Mouse (Mus musculus) lung, postnatal 0 days (tissue): ENCODE data around the gene Gab2. TPM values are rescaled to one million over a fixed set of nuclear protein-coding genes. Genes with fewer than 3 reads are reported as not detected.

Experiments
- ATAC-seq: fragments of 200-750 bp; cut with Nextera tagmentation; 2 replicates; pipeline ENCODE4 v1.8.0; 2017; ENCODE audit warnings: moderate library complexity
- DNase-seq: peaks from one replicate; pipeline ENCODE4 v3.0.0-alpha.2; 2016; ENCODE audit warnings: low spot score
- H3K27ac ChIP-seq: fragments of 300-500 bp; sonication (generic); 2 replicates; pipeline ENCODE4 v1.5.1; 2014; ENCODE audit warnings: antibody characterized with exemption, mild to moderate bottlenecking, low read length, mixed read lengths
- H3K27me3 ChIP-seq: fragments of 300-500 bp; sonication (generic); replicated peaks from 2 replicates; pipeline ENCODE4 v1.6.1; 2014; ENCODE audit warnings: low read length, mixed read lengths; ENCODE audit not compliant: insufficient read depth
- H3K36me3 ChIP-seq: fragments of 300-500 bp; sonication (generic); 2 replicates; pipeline ENCODE4 v1.6.1; 2014; ENCODE audit warnings: low read length, mixed read lengths; ENCODE audit not compliant: insufficient read depth
- H3K4me1 ChIP-seq: fragments of 300-500 bp; sonication (generic); 2 replicates; pipeline ENCODE4 v1.6.1; 2014; ENCODE audit warnings: antibody characterized with exemption, low read depth, low read length, mixed read lengths; ENCODE audit not compliant: insufficient read depth
- H3K4me2 ChIP-seq: fragments of 300-500 bp; sonication (generic); replicated peaks from 2 replicates; pipeline ENCODE4 v1.6.1; 2014; ENCODE audit warnings: low read depth, mild to moderate bottlenecking, low read length, moderate library complexity, mixed read lengths
- H3K4me3 ChIP-seq: fragments of 300-500 bp; sonication (generic); 2 replicates; pipeline ENCODE4 v1.5.1; 2014; ENCODE audit warnings: low read depth, low read length
- H3K9ac ChIP-seq: fragments of 300-500 bp; sonication (generic); replicated peaks from 2 replicates; pipeline ENCODE4 v1.6.1; 2014; ENCODE audit warnings: low read depth, mild to moderate bottlenecking
- H3K9me3 ChIP-seq: fragments of 300-500 bp; sonication (generic); 2 replicates; pipeline ENCODE4 v1.6.1; 2016; ENCODE audit warnings: low read length, mixed read lengths
- CTCF ChIP-seq: IDR thresholded peaks from 2 replicates; pipeline ENCODE4 v1.5.1; 2016; ENCODE audit warnings: antibody characterized with exemption, mild to moderate bottlenecking
- EP300 ChIP-seq: IDR thresholded peaks from 2 replicates; pipeline ENCODE4 v1.6.1; 2016; ENCODE audit warnings: antibody characterized with exemption, mild to moderate bottlenecking, control low read depth
- WGBS: fragments of 180-500 bp; shearing (Covaris S2); extraction: QIAGEN DNeasy Blood & Tissue Kit; methylation state at CpG from one replicate; pipeline ENCODE4 v1.1.7; 2014; 5-methylcytosine and 5-hydroxymethylcytosine counted together
- polyA plus RNA-seq: library from polyadenylated mRNA; unstranded; fragments of >200 nt; fragmentation: Nextera tagmentation; extraction: Ambion mirVana; gene quantifications from 2 replicates; pipeline ENCODE4 v1.2.1, GENCODE M21; 2015

Gab2 gene
- polyA plus RNA-seq, 1 experiment from 2014 or later = 7.7 TPM

DNA sequence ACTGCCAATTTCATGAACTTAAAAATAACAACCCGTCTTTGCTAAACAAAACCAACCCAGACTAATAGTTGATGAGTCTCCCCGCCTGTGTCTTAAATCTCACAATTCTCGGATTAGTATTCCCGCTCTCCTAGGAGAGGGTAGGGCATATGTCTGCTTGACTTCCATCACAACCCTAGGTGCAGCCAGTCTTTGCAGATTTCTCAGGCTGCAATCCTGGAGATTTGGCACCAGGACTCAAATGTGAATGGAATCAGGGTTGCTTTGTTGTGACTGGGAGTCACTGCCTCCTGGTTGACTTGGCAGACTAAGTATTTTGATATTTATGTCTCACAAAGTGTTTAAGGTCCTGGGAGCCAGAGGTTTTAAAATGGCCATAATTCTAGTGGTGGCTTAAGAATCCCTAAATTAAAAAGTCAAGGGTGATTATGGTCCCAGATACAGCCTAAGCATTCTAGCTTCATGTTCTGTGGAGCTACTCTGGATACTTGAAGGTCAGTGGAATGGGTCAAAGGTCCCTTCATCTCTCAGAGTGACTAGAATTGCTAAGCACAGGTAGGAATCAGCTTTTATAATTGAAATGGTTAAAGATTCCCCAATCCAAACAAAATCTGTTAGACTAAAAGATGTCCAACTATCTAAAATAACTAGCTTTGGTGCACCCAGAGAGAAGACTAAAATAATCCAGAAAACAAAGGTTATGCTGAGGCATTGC lies 1.6 kb upstream of the Gab2 start:
- TF ChIP-seq CTCF = no peak
- no peak for TF ChIP-seq EP300
- Histone ChIP-seq H3K9ac (no peak overlapping the region), H3K27me3 (no peaks in the 10 kb centered on the region), H3K4me3 (no peak overlapping the region), H3K36me3 (no peaks in the 10 kb centered on the region), H3K4me2 (no peak overlapping the region), H3K27ac (peak overlapping the region; percentile 73), H3K9me3 (no peaks in the 10 kb centered on the region), H3K4me1 (peaks cover 6% of the 10 kb centered on the region; the same call in 1 of the 2 replicates)
- ATAC-seq (no peak), DNase-seq (peak; percentile 32)
- WGBS = 47% methylated on average over 4 of the region's 4 CpGs

DNA sequence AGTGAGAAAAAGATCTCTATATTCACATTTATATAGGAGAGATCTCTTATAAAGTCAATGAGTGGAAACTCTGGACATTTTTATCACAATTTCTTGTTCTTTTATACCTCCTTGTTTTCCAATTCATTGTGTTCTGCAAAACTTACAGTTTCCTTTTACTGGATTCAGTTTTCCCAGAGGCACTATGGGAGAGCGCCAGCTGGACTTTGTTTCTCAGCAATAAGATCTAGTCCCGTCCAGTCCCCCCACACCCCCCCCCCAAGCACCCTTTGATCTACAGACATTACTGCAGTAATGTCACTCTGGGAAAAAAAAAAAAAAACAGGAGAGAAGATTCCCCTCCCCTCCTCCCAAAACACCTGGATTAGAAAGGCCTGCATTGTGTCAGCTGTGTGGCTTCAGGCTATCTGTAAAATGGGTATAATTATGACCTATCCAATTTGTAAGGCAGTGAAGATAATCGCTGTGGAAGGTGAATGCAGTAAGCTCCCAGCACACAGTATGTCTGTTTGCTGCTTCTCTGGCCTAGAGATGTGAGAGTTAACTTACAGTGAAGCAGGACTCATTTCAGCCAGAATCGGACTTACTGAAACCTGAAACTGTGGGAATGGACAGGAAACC lies 655 bp upstream of the Gab2 start:
- H3K27ac ChIP-seq = peak overlapping the region; percentile 99
- H3K4me2 ChIP-seq = peak overlapping the region; percentile 79
- no peaks in the 10 kb centered on the region for H3K36me3 ChIP-seq
- DNase-seq = no peak
- H3K4me1 ChIP-seq = peaks cover 6% of the 10 kb centered on the region; the same call in 1 of the 2 replicates
- H3K27me3 ChIP-seq = no peaks in the 10 kb centered on the region
- no peak for TF ChIP-seq EP300
- TF ChIP-seq CTCF = no peak
- no peaks in the 10 kb centered on the region for H3K9me3 ChIP-seq
- peak overlapping the region; percentile 100 for H3K4me3 ChIP-seq
- H3K9ac ChIP-seq = peak overlapping the region; percentile 96
- no peak for ATAC-seq
- WGBS = 39% methylated on average over 4 of the region's 4 CpGs

DNA sequence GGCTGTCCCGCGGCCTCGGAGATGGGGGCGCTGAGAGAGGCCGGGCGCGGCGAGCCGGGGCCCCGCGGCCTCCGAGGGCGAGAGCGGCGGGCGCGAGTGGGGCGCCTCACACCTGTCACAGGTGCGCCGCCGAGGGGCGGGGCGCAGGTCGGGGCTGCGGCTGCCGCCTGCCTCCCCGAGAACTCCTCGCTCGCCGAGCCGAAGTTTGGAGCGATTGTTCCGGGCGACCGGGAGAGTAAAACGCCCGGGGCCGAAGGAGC lies 503 bp downstream of the Gab2 start:
- Histone ChIP-seq H3K27me3 (no peaks in the 10 kb centered on the region), H3K4me2 (peak overlapping the region; percentile 79), H3K4me3 (peak overlapping the region; percentile 100), H3K9ac (peak overlapping the region; percentile 96), H3K9me3 (no peaks in the 10 kb centered on the region), H3K27ac (peak overlapping the region; percentile 99), H3K36me3 (no peaks in the 10 kb centered on the region), H3K4me1 (peaks cover 6% of the 10 kb centered on the region; the same call in 1 of the 2 replicates)
- WGBS = 3% methylated on average over 16 of the region's 38 CpGs
- no peak for TF ChIP-seq EP300
- TF ChIP-seq CTCF = no peak
- peak; percentile 41 for ATAC-seq
- DNase-seq = peak; percentile 64

DNA sequence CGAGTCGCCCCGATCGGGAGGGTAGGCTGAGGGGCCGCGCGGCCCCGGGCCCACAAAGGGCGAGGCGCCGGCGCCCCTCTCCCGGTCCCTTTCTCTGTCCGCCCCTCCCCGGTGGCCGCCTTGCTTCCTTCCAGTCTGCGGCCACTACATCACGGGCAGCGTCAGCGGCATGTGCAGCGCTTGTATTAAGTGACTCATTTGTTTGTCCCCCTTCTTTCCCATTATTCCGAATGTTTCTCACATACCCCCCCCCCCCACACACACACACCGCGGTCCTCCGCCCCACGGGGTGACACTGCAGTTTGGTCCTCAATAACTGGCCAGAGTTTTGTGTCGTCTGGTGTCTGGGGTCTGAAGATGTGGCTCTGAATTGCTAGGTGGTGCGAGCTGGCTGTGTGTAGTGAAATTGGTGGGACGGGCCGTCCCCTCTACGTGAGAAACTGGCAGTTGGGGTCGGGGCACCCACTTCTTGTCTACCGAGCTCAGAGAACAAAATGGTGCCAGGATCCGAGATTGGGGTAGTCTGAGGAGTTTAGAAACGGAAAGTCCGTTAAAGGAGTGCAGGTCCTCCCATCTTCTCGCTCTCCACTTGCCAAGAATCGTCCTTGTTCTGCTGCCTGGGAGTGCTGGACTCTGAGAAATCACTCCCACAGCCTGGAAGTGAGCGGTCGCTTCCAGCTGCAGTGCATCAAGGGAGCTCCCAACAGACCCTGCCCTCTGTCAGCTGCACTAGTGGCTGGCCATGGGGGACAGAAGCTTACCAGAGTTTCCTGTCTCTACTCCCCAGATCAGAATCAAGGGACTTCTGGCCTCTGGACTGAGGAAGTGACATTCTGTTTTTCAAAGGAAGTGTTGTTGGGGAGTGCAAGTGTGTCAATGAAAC lies 1.1 kb downstream of the Gab2 start:
- H3K4me1 ChIP-seq = peaks cover 6% of the 10 kb centered on the region; the same call in 1 of the 2 replicates
- peak overlapping the region; percentile 99 for H3K27ac ChIP-seq
- H3K27me3 ChIP-seq = no peaks in the 10 kb centered on the region
- WGBS = 1% methylated on average over 25 of the region's 40 CpGs
- peak overlapping the region; percentile 79 for H3K4me2 ChIP-seq
- peak; percentile 64 for TF ChIP-seq EP300
- TF ChIP-seq CTCF = no peak; the same call in 1 of the 2 replicates
- peak; percentile 70 for ATAC-seq
- peak; percentile 90 for DNase-seq
- peak overlapping the region; percentile 100 for H3K4me3 ChIP-seq
- H3K9ac ChIP-seq = peak overlapping the region; percentile 96
- no peaks in the 10 kb centered on the region for H3K36me3 ChIP-seq
- no peaks in the 10 kb centered on the region for H3K9me3 ChIP-seq

DNA sequence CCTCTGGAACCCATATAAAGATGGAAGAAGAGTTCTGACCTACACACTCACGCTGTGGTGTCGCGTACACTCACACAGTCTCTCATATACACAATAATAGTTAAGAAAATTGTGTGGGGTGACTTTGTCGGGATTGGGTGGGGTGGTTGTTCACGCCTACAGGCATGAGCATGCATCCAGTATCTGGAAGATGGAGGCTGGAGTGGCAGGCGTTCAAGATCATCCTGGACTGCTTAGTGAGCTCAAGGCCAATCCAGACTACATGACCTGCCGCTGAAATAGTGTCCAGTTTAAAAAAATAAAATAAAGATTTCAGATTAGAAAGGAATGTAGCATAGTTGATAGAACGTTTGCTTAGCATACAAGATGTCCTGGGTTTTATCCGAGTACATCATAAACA lies 2.2 kb downstream of the Gab2 start:
- 60% methylated on average over 9 of the region's 9 CpGs for WGBS
- Histone ChIP-seq H3K4me3 (no peak overlapping the region), H3K27ac (peak overlapping the region; percentile 99), H3K4me1 (peaks cover 6% of the 10 kb centered on the region; the same call in 1 of the 2 replicates), H3K4me2 (peak overlapping the region; percentile 79), H3K9ac (no peak overlapping the region), H3K36me3 (no peaks in the 10 kb centered on the region), H3K27me3 (no peaks in the 10 kb centered on the region), H3K9me3 (no peaks in the 10 kb centered on the region)
- TF ChIP-seq EP300 (peak; percentile 24; the same call in 1 of the 2 replicates), CTCF (no peak)
- DNase-seq (no peak), ATAC-seq (no peak)

DNA sequence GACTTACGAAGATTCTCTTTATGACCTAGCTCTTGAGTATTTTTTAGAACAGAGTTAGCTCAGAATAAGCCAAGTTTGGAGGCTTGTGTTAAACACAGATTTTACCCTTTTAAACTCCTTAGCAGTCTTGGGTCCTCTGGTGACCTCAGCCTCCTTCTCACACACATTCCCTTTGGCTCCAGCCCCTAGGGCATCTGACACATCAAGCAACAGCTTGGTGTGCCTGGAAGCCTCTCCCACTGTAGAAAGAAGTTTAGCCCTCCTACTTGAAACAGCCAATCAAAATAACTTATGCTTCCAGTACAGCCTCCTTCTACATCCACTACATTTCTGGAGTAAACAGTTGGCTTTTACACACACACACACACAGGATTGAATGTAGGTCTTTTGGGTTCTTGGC lies 2.8 kb downstream of the Gab2 start:
- Histone ChIP-seq H3K27me3 (no peaks in the 10 kb centered on the region), H3K4me3 (no peak overlapping the region), H3K36me3 (no peaks in the 10 kb centered on the region), H3K27ac (0 out of 2 replicates have a peak overlapping the region, but pooled peaks have one; percentile 99), H3K4me2 (no peak overlapping the region), H3K9ac (no peak overlapping the region), H3K4me1 (peaks cover 6% of the 10 kb centered on the region; the same call in 1 of the 2 replicates), H3K9me3 (no peaks in the 10 kb centered on the region)
- ATAC-seq (peak; percentile 20; the same call in 1 of the 2 replicates), DNase-seq (peak; percentile 82)
- WGBS = 86% methylated on average over 1 of the region's 1 CpGs
- TF ChIP-seq CTCF (no peak), EP300 (no peak)
